Mouse (Mus musculus): Measurements from ENCODE around the gene Gm3424.
"Not testable (repeated sequence)": the region's sequence is repeated elsewhere in the genome, so short reads cannot be mapped to it uniquely, and the experiment has no call there.

DNA sequence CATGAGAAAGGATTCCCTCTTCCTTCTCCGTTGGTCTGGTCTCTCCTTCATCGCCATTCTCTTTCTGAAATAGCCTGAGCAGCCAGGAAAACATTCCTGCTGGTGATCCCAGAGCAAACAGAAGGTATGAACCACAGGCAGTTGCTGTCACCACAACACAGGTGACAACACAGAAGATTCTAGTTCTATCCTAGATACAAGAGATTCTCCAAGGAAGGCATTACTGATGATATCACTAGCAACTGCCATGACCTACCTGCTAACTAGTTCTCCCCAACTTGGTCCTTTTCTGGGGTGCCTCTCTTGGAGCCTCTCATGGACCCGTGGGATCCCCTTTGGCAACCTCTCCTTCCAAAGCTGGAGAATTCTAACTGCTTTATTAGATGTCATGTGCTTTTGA lies at the start of gene Gm3424:
- not testable (repeated sequence) for TF ChIP-seq POU5F1 (IDR thresholded peaks at IDR 0.05; ENCODE audit: borderline replicate concordance, low read length); CTCF (conservative IDR thresholded peaks at IDR 0.05; ENCODE audit: low read length)

Measured in E14TG2a.4 (cell line).